Mouse (Mus musculus) intestine, embryonic 16.5 days (tissue): ENCODE measurements around the gene Abat. TPM values are rescaled to one million over a fixed set of nuclear protein-coding genes. Genes with fewer than 3 reads are reported as not detected.
A peak's percentile ranks its signal among the peaks of the same experiment; 100 is the strongest.

Source experiments
- ATAC-seq: fragments of 200-750 bp; cut with Nextera tagmentation; 2 replicates; pipeline ENCODE4 v1.8.0; 2017; ENCODE audit warnings: moderate TSS enrichment, moderate library complexity
- H3K27ac ChIP-seq: fragments of 300-500 bp; sonication (generic); 2 replicates; pipeline ENCODE4 v1.5.1; 2014; ENCODE audit warnings: mild to moderate bottlenecking, low read length
- H3K27me3 ChIP-seq: fragments of 300-500 bp; sonication (generic); replicated peaks from 2 replicates; pipeline ENCODE4 v1.6.1; 2014; ENCODE audit warnings: low read length, control low read depth, mixed read lengths; ENCODE audit not compliant: control insufficient read depth, insufficient read depth
- H3K36me3 ChIP-seq: fragments of 300-500 bp; sonication (generic); 2 replicates; pipeline ENCODE4 v1.6.1; 2014; ENCODE audit warnings: low read length, control low read depth; ENCODE audit not compliant: control insufficient read depth, insufficient read depth
- H3K4me1 ChIP-seq: fragments of 300-500 bp; sonication (generic); 2 replicates; pipeline ENCODE4 v1.6.1; 2014; ENCODE audit warnings: low read length, control low read depth, mixed read lengths; ENCODE audit not compliant: control insufficient read depth, insufficient read depth
- H3K4me2 ChIP-seq: fragments of 300-500 bp; sonication (generic); 2 replicates; pipeline ENCODE4 v1.6.1; 2014; ENCODE audit warnings: low read depth, low read length, control low read depth
- H3K4me3 ChIP-seq: fragments of 300-500 bp; sonication (generic); 2 replicates; pipeline ENCODE4 v1.5.1; 2014; ENCODE audit warnings: mild to moderate bottlenecking, low read length
- H3K9ac ChIP-seq: fragments of 300-500 bp; sonication (generic); 2 replicates; pipeline ENCODE4 v1.6.1; 2014; ENCODE audit warnings: low read depth, low read length
- H3K9me3 ChIP-seq: fragments of 300-500 bp; sonication (generic); 2 replicates; pipeline ENCODE4 v1.6.1; 2016; ENCODE audit warnings: low read length, control low read depth; ENCODE audit not compliant: control insufficient read depth
- WGBS: fragments of 180-500 bp; shearing (Covaris S2); extraction: QIAGEN DNeasy Blood & Tissue Kit; methylation state at CpG from one replicate; pipeline ENCODE4 v1.1.7; 2014; 5-methylcytosine and 5-hydroxymethylcytosine counted together
- microRNA-seq: library from miRNA; unstranded; fragments of <30 nt; microRNA quantifications from one replicate; pipeline ENCODE4, GENCODE M21; 2016
- polyA plus RNA-seq: library from polyadenylated mRNA; unstranded; fragments of >200 nt; fragmentation: Nextera tagmentation; extraction: Ambion mirVana; gene quantifications from 2 replicates; pipeline ENCODE4 v1.2.1, GENCODE M21; 2015

Gene Abat
- polyA plus RNA-seq, 1 experiment from 2014 or later = 80.0 TPM

DNA sequence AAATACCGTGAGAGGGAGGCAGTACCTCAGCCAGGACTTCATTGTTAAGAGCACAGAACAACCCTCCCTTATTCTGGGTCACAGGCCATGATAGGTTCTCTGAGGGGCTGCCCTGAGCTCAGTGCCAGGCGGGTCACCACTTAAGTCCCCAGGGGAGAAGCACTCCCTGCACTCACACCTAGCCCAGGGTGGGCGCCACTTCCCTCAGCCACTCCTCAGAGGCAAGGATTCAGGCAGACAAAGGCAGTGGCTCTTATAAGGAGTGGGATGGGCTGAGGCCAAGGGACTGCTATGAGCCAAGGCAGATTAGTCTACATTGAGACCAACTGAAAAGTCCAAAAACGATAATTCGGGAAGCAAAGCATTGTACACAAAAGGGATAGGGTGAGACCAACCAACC is 152.1 kb downstream of the Abat start:
- Histone ChIP-seq H3K27ac (no peak overlapping the region), H3K9ac (no peak overlapping the region)
- 82% methylated on average over 5 of the region's 5 CpGs for WGBS

DNA sequence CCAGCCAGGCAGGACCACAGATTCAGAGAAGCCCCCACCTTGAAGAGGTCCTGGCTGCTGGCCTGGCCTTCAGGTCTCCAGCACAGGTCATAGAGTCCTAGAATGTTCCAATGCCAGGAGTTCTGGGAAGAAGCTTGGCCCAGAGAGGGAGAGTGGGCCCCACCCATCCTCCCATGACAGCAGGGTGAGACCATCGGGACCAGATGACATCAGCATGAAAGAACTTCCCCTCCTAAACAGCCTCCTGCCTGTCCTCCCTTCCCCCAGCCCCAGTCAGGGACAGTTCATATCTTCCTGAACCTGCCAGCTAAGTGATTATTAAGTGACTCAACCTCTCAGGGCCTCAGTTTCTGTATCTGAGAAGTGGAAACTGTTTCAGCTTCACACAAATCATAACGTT is 153.2 kb downstream of the Abat start:
- H3K4me1 ChIP-seq = peaks cover 49% of the 10 kb centered on the region
- no peak overlapping the region for H3K27ac ChIP-seq
- H3K4me3 ChIP-seq = no peak overlapping the region
- H3K4me2 ChIP-seq = no peak overlapping the region
- H3K9ac ChIP-seq = peak overlapping the region; percentile 27; the same call in 1 of the 2 replicates
- ATAC-seq = no peak
- H3K36me3 ChIP-seq = peaks cover 3% of the 10 kb centered on the region
- no peaks in the 10 kb centered on the region for H3K9me3 ChIP-seq
- H3K27me3 ChIP-seq = no peaks in the 10 kb centered on the region
- WGBS = 34% methylated on average over 2 of the region's 2 CpGs

More for the DNA sequence above, 152.1 kb downstream of the Abat start:
- H3K36me3 ChIP-seq = peaks cover 3% of the 10 kb centered on the region
- H3K27me3 ChIP-seq = no peaks in the 10 kb centered on the region
- H3K9me3 ChIP-seq = no peaks in the 10 kb centered on the region
- no peak overlapping the region for H3K4me3 ChIP-seq
- ATAC-seq = no peak
- peaks cover 44% of the 10 kb centered on the region for H3K4me1 ChIP-seq
- H3K4me2 ChIP-seq = no peak overlapping the region

DNA sequence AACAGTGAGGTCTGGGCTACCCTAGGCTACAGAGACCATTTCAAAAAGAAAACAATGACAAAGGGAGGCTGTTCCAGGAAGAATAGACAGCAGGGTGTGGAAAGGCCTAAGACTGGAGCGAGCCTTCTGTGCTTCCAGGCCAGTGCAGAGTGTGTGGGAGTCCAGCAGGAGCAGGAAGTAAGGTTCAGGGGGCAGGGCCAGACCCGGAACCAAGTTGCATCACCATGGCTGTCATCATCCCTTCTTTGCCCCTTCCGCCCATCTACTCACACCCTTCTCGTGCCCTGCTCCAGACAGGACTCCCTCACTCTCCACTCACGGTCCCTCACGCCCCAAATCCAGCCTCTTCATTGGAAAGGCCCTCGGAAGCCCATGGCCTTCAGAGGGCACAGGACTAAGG is 154.0 kb downstream of the Abat start:
- Histone ChIP-seq H3K4me3 (no peak overlapping the region), H3K27ac (peak overlapping the region; percentile 28; the same call in 1 of the 2 replicates), H3K9me3 (no peaks in the 10 kb centered on the region), H3K4me2 (no peak overlapping the region), H3K27me3 (no peaks in the 10 kb centered on the region), H3K9ac (0 out of 2 replicates have a peak overlapping the region, but pooled peaks have one; percentile 19), H3K36me3 (no peaks in the 10 kb centered on the region), H3K4me1 (peaks cover 49% of the 10 kb centered on the region)
- 78% methylated on average over 7 of the region's 7 CpGs for WGBS
- no peak for ATAC-seq

DNA sequence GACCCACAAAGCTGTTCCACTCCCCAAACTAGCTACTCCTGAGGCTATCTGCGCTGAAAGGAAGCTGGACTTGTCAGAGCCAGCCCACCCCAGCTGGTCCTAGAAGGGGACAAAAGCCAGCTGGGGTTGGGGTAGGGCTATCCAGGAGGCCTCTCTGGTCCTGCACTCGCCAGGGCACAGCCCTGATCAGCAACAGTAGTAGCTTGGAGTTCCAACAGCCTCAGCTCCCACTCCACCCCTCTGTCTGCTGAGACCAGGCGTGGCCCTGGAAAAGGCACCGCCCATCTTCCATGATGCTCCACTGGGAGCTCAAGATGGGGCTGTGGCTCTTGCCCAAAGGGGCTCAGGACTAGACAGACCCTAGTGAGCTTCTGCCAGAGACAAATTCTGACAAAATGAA is 154.6 kb downstream of the Abat start:
- no peak overlapping the region for H3K4me3 ChIP-seq
- 62% methylated on average over 4 of the region's 4 CpGs for WGBS
- H3K36me3 ChIP-seq = no peaks in the 10 kb centered on the region
- ATAC-seq = no peak
- H3K27me3 ChIP-seq = no peaks in the 10 kb centered on the region
- 0 out of 2 replicates have a peak overlapping the region, but pooled peaks have one; percentile 19 for H3K9ac ChIP-seq
- no peaks in the 10 kb centered on the region for H3K9me3 ChIP-seq
- peaks cover 49% of the 10 kb centered on the region for H3K4me1 ChIP-seq
- no peak overlapping the region for H3K4me2 ChIP-seq
- H3K27ac ChIP-seq = peak overlapping the region; percentile 28

DNA sequence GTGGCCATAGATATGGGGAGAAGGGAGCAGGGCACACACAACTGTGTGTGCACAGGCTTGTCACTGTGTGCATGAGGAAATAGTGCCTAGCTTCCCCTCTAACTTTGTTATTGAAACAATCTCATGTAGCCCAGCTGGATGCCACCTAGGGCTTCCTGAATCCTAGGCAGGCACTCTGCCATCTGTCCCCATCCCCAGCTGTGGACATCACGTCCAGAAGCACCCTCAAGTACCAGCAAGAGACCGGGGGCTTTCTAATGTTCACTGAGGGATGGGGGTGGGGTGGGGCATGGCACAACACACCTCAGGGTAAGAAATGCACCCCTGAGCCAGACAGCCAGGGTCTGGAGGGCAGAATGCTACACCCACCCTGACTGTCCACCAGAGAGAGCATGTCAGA is 155.2 kb downstream of the Abat start:
- H3K36me3 ChIP-seq = no peaks in the 10 kb centered on the region
- no peaks in the 10 kb centered on the region for H3K27me3 ChIP-seq
- H3K4me1 ChIP-seq = peaks cover 53% of the 10 kb centered on the region
- no peak overlapping the region for H3K27ac ChIP-seq
- H3K9me3 ChIP-seq = no peaks in the 10 kb centered on the region
- no peak overlapping the region for H3K4me3 ChIP-seq
- ATAC-seq = no peak
- 87% methylated on average over 2 of the region's 2 CpGs for WGBS
- H3K9ac ChIP-seq = no peak overlapping the region
- no peak overlapping the region for H3K4me2 ChIP-seq

DNA sequence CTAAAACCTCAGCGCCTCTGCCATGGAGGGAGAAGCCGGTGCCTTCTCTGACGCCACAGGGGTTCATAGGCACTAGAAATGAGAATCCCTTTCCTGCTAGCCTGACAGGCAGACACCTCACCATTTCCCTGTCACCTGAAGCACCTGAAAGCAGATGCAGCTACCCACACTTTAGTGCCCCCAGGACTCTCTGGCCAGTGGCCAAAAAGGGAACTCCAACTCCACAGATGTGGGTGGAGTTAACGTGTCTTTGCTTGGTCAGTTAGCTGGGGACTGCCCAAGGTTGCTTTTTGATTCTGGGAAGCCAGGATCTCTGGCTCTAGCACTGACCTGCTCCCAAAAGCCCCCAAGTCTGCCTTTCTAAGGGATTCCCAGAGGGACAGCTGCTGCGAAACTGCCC is 156.2 kb downstream of the Abat start:
- Histone ChIP-seq H3K36me3 (no peaks in the 10 kb centered on the region), H3K27ac (no peak overlapping the region), H3K9ac (peak overlapping the region; percentile 75), H3K4me1 (peaks cover 53% of the 10 kb centered on the region), H3K4me2 (peak overlapping the region; percentile 64), H3K4me3 (0 out of 2 replicates have a peak overlapping the region, but pooled peaks have one; percentile 7), H3K27me3 (no peaks in the 10 kb centered on the region), H3K9me3 (no peaks in the 10 kb centered on the region)
- 64% methylated on average over 5 of the region's 5 CpGs for WGBS
- no peak for ATAC-seq

DNA sequence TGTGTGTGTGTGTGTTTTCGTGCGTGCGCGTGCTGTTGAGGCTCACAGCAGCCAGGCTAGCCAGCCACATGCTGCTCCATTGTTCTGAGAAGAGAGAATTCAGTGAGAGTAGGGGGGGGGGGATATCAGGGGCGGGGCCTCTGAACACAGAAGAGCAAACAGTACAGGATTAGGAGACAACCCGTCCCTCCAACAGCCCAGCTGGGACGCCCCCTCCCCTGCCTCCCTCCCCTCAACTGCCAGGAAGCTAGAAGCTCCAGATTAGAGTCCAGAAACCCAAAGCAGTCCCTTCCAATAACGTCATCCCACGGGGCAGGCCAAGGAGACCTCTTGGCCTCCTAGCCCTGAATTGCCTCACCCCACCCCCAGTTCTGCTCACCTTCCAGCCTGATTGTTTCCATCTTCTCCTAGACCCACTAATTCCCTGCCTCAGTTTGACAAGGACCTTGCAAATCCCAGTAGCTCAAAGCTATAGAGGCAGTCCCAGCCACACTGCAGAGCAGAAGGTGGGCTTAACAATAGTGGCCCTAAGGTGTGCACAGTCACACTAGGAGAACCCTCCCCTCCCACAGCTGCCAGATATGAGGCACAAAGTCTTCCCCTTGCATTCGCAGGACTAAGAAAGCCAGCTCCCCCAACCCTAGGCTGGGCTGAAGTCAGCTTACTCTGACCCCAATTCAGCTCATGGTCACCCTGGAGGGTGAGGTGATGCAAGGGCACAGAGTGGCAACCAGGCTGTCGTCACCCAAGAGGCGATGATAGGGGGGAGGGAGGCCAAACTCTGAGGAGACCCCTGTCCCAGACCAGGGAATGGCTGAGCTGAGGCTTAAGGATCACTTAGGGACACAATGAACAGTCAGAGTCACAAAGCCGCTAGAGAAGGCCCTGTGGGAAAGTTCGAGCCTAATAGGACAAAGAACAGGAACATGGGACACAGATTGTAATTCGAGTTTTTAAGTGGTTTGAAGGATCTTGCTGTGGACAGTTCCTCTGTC is 157.1 kb downstream of the Abat start:
- Histone ChIP-seq H3K9ac (peak overlapping the region; percentile 75), H3K4me3 (peak overlapping the region; percentile 75), H3K27me3 (no peaks in the 10 kb centered on the region), H3K4me2 (peak overlapping the region; percentile 64), H3K27ac (peak overlapping the region; percentile 89), H3K36me3 (no peaks in the 10 kb centered on the region), H3K4me1 (peaks cover 53% of the 10 kb centered on the region), H3K9me3 (no peaks in the 10 kb centered on the region)
- ATAC-seq = no peak
- WGBS = 14% methylated on average over 14 of the region's 15 CpGs

Small RNAs within 50 kb of the gene (microRNA-seq; reads per million reads assigned to microRNA genes)
- not detected for gene Gm22137

Other genes with a start within 250 kb of the Abat start
- gene Tmem114, start 88.3 kb upstream of the Abat start, polyA plus RNA-seq = not detected in 2 replicates
- 13.8 and 15.0 TPM in 2 replicates for gene Mettl22, start 42.6 kb upstream of the Abat start, polyA plus RNA-seq
- 126 and 128 TPM in 2 replicates for gene Pmm2, start 124.2 kb downstream of the Abat start, polyA plus RNA-seq
- 23.9 and 24.2 TPM in 2 replicates for gene Tmem186, start 124.3 kb downstream of the Abat start, polyA plus RNA-seq
- 85.0 and 89.4 TPM in 2 replicates for gene Carhsp1, start 158.7 kb downstream of the Abat start, polyA plus RNA-seq
- not detected in 2 replicates for gene Gm5767, start 167.3 kb downstream of the Abat start, polyA plus RNA-seq